Mouse (Mus musculus) small intestine, adult 2 months (tissue): ENCODE measurements at regions not wholly inside any gene's neighbourhood (a gene's known extent, or its start where the extent isn't known, plus 50 kb on each side); places are given as distances from the start of the nearest gene placed in this dataset.

Experiments used
- CTCF ChIP-seq: fragments of 200-500 bp; IDR thresholded peaks from 2 replicates; pipeline ENCODE4 v1.5.1; 2012; ENCODE audit warnings: low read depth, mild to moderate bottlenecking, control low read depth, inconsistent platforms, low read length, moderate library complexity, mixed read lengths; ENCODE audit not compliant: insufficient replicate concordance, insufficient read length; ENCODE audit errors: extremely low read depth
- POLR2A ChIP-seq: fragments of 200-500 bp; IDR thresholded peaks from 2 replicates; pipeline ENCODE4 v1.6.1; 2012; ENCODE audit warnings: low read depth, mild to moderate bottlenecking, control low read depth, inconsistent platforms, low read length, moderate library complexity

DNA sequence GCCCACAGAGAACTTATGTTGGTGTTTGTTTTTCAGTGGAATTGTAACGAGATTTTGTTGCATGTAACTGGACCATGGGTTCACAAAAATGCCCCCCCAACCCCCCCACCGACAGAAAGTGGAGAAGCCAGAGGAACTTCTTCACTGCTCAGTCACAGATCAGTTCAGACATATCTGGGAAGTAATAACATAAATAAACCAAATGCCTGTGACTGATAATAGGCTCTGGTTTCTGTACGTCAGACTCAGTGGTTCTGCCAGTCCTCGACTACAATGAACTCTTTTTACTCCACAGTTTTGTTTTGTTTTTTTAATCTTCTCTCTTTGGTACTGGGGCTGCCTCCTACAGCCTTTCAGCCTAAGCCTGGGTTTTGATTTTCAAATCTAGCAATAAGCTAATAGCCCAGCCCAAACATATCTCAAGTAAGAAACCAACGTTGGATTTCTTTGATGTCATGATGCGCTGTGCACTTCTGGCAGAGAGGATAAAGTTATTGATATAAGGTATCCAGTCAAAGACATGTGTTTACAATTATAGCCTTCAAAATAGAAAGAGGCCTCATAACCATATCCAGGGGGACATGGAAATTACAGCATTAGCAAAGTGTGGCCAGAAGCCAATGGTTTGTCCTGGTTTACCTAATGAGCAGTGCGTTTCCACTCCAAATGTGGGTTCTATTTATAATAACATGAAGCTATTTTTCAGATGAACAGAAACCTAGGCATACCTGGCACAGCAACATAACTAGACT, 244.0 kb upstream of the Intu start:
- TF ChIP-seq CTCF = no peak
- TF ChIP-seq POLR2A = no peak
